Mouse (Mus musculus) heart, postnatal 0 days (tissue): Measurements from ENCODE around the gene Olfr1392. TPM values are rescaled to one million over a fixed set of nuclear protein-coding genes. Genes with fewer than 3 reads are reported as not detected.

ENCODE experiments used
- ATAC-seq: fragments of 200-750 bp; cut with Nextera tagmentation; 2 replicates; pipeline ENCODE4 v1.8.0; 2017; ENCODE audit warnings: low read depth, moderate number of reproducible peaks, moderate library complexity; ENCODE audit not compliant: insufficient read depth
- DNase-seq: peaks from one replicate; pipeline ENCODE4 v3.0.0-alpha.2; 2016; ENCODE audit warnings: low spot score
- H3K27ac ChIP-seq: fragments of 300-500 bp; sonication (generic); 2 replicates; pipeline ENCODE4 v1.5.1; 2014; ENCODE audit warnings: low read depth, mild to moderate bottlenecking
- H3K27me3 ChIP-seq: fragments of 300-500 bp; sonication (generic); 2 replicates; pipeline ENCODE4 v1.6.1; 2014; ENCODE audit warnings: low read length, mixed read lengths; ENCODE audit not compliant: control insufficient read depth, insufficient read depth
- H3K36me3 ChIP-seq: fragments of 300-500 bp; sonication (generic); replicated peaks from 2 replicates; pipeline ENCODE4 v1.6.1; 2014; ENCODE audit warnings: low read length, mixed read lengths; ENCODE audit not compliant: control insufficient read depth, insufficient read depth
- H3K4me1 ChIP-seq: fragments of 300-500 bp; sonication (generic); 2 replicates; pipeline ENCODE4 v1.6.1; 2014; ENCODE audit warnings: antibody characterized with exemption; ENCODE audit not compliant: control insufficient read depth, insufficient read depth
- H3K4me2 ChIP-seq: fragments of 300-500 bp; sonication (generic); 2 replicates; pipeline ENCODE4 v1.6.1; 2014; ENCODE audit warnings: low read depth, mild to moderate bottlenecking, low read length, moderate library complexity
- H3K4me3 ChIP-seq: fragments of 300-500 bp; sonication (generic); 2 replicates; pipeline ENCODE4 v1.5.1; 2014; ENCODE audit warnings: low read depth, low read length
- H3K9ac ChIP-seq: fragments of 300-500 bp; sonication (generic); replicated peaks from 2 replicates; pipeline ENCODE4 v1.6.1; 2014; ENCODE audit warnings: low read depth, low read length, mixed read lengths
- H3K9me3 ChIP-seq: fragments of 300-500 bp; sonication (generic); replicated peaks from 2 replicates; pipeline ENCODE4 v1.6.1; 2016; ENCODE audit warnings: low read length; ENCODE audit not compliant: control insufficient read depth
- CTCF ChIP-seq: IDR thresholded peaks from 2 replicates; pipeline ENCODE4 v1.5.1; 2016; ENCODE audit warnings: antibody characterized with exemption, control low read depth, low read depth
- EP300 ChIP-seq: IDR thresholded peaks from 2 replicates; pipeline ENCODE4 v1.6.1; 2016; ENCODE audit warnings: antibody characterized with exemption, low read depth
- WGBS: fragments of 180-500 bp; shearing (Covaris S2); extraction: QIAGEN DNeasy Blood & Tissue Kit; methylation state at CpG from one replicate; pipeline ENCODE4 v1.1.7; 2014; 5-methylcytosine and 5-hydroxymethylcytosine counted together
- polyA plus RNA-seq: library from polyadenylated mRNA; unstranded; fragments of >200 nt; fragmentation: Nextera tagmentation; extraction: Ambion mirVana; gene quantifications from 2 replicates; pipeline ENCODE4 v1.2.1, GENCODE M21; 2015
- total RNA-seq: library from RNA; depleted of rRNA; stranded (reverse); fragments of >200 nt; gene quantifications from 2 replicates; pipeline ENCODE4 v1.2.3, GENCODE M21; 2014; ENCODE audit warnings: low replicate concordance

Gene Olfr1392
- total and polyA plus RNA-seq, 2 experiments from 2014 or later, result not detected

- Histone ChIP-seq H3K4me2 (no peak overlapping the region), H3K4me1 (peaks cover 12% of the 10 kb centered on the region), H3K27ac (no peak overlapping the region), H3K4me3 (no peak overlapping the region), H3K9ac (no peak overlapping the region), H3K36me3 (peaks cover 70% of the 10 kb centered on the region), H3K9me3 (no peaks in the 10 kb centered on the region), H3K27me3 (no peaks in the 10 kb centered on the region)
- TF ChIP-seq CTCF, result no peak
- TF ChIP-seq EP300, result no peak
- no peak for DNase-seq
- ATAC-seq, result no peak
- 86% methylated on average over 2 of the region's 2 CpGs for WGBS
Measured at GRCm38 (mm10) chr11:49259296-49259695, 25.8 kb upstream of the Olfr1392 start.

- H3K4me3 ChIP-seq, result no peak overlapping the region
- peaks cover 12% of the 10 kb centered on the region for H3K4me1 ChIP-seq
- H3K9ac ChIP-seq, result no peak overlapping the region
- no peak overlapping the region for H3K27ac ChIP-seq
- DNase-seq (no peak), ATAC-seq (no peak)
- WGBS, result 26% methylated on average over 1 of the region's 1 CpGs
- TF ChIP-seq EP300, result no peak
- no peak for TF ChIP-seq CTCF
- H3K27me3 ChIP-seq, result no peaks in the 10 kb centered on the region
- H3K9me3 ChIP-seq, result no peaks in the 10 kb centered on the region
- H3K4me2 ChIP-seq, result no peak overlapping the region
- peaks cover 65% of the 10 kb centered on the region for H3K36me3 ChIP-seq
Measured at GRCm38 (mm10) chr11:49259829-49260228, 25.3 kb upstream of the Olfr1392 start.

GRCm38 (mm10) chr11:49260598-49261312 lies 24.3 kb upstream of the Olfr1392 start:
- no peak overlapping the region; the same call in 1 of the 2 replicates for H3K9ac ChIP-seq
- no peak for TF ChIP-seq CTCF
- TF ChIP-seq EP300, result no peak
- no peak overlapping the region for H3K4me2 ChIP-seq
- ATAC-seq, result peak; percentile 77
- peaks cover 12% of the 10 kb centered on the region for H3K4me1 ChIP-seq
- 62% methylated on average over 21 of the region's 21 CpGs for whole genome bisulfite sequencing
- no peak overlapping the region for H3K4me3 ChIP-seq
- peaks cover 57% of the 10 kb centered on the region for H3K36me3 ChIP-seq
- DNase-seq, result peak; percentile 18
- no peaks in the 10 kb centered on the region for H3K9me3 ChIP-seq
- no peaks in the 10 kb centered on the region for H3K27me3 ChIP-seq
- peak overlapping the region; percentile 69; the same call in 1 of the 2 replicates for H3K27ac ChIP-seq

- Histone ChIP-seq H3K4me2 (no peak overlapping the region), H3K27me3 (no peaks in the 10 kb centered on the region), H3K27ac (peak overlapping the region; percentile 69; the same call in 1 of the 2 replicates), H3K9ac (no peak overlapping the region), H3K4me3 (no peak overlapping the region), H3K4me1 (peaks cover 12% of the 10 kb centered on the region), H3K36me3 (peaks cover 57% of the 10 kb centered on the region), H3K9me3 (no peaks in the 10 kb centered on the region)
- ATAC-seq, result no peak
- DNase-seq, result no peak
- TF ChIP-seq EP300 (no peak), CTCF (no peak)
- 92% methylated on average over 14 of the region's 14 CpGs for whole genome bisulfite sequencing
Measured at GRCm38 (mm10) chr11:49261313-49261855, 23.7 kb upstream of the Olfr1392 start.

GRCm38 (mm10) chr11:49262286-49262685 lies 22.8 kb upstream of the Olfr1392 start:
- no peak overlapping the region for H3K9ac ChIP-seq
- peaks cover 52% of the 10 kb centered on the region for H3K36me3 ChIP-seq
- DNase-seq, result no peak
- no peak for TF ChIP-seq CTCF
- no peak for ATAC-seq
- no peak overlapping the region for H3K4me3 ChIP-seq
- no peak overlapping the region for H3K4me2 ChIP-seq
- H3K4me1 ChIP-seq, result peaks cover 20% of the 10 kb centered on the region
- no peak overlapping the region for H3K27ac ChIP-seq
- 80% methylated on average over 5 of the region's 5 CpGs for WGBS
- no peaks in the 10 kb centered on the region for H3K27me3 ChIP-seq
- no peaks in the 10 kb centered on the region for H3K9me3 ChIP-seq

GRCm38 (mm10) chr11:49263149-49263548 lies 21.9 kb upstream of the Olfr1392 start:
- H3K4me3 ChIP-seq, result no peak overlapping the region
- no peak for ATAC-seq
- no peaks in the 10 kb centered on the region for H3K9me3 ChIP-seq
- H3K4me2 ChIP-seq, result no peak overlapping the region
- no peak for DNase-seq
- no peak overlapping the region for H3K9ac ChIP-seq
- peaks cover 47% of the 10 kb centered on the region for H3K36me3 ChIP-seq
- no peak overlapping the region for H3K27ac ChIP-seq
- H3K27me3 ChIP-seq, result no peaks in the 10 kb centered on the region
- 81% methylated on average over 6 of the region's 6 CpGs for WGBS
- H3K4me1 ChIP-seq, result peaks cover 28% of the 10 kb centered on the region
- TF ChIP-seq CTCF (no peak), EP300 (no peak)
